Mouse (Mus musculus) embryonic facial prominence, embryonic 14.5 days (tissue): ENCODE measurements around the gene Hoxc9. TPM values are rescaled to one million over a fixed set of nuclear protein-coding genes. Genes with fewer than 3 reads are reported as not detected.

Source experiments
- ATAC-seq: fragments of 200-750 bp; cut with Nextera tagmentation; 2 replicates; pipeline ENCODE4 v1.8.0; 2017; ENCODE audit warnings: low read depth, moderate number of reproducible peaks, moderate TSS enrichment
- DNase-seq: peaks from one replicate; pipeline ENCODE4 v3.0.0-alpha.2; 2015; ENCODE audit warnings: low spot score
- H3K27ac ChIP-seq: fragments of 300-500 bp; sonication (generic); replicated peaks from 2 replicates; pipeline ENCODE4 v1.5.1; 2014; ENCODE audit warnings: low read depth, mild to moderate bottlenecking, low read length, moderate library complexity
- H3K27me3 ChIP-seq: fragments of 300-500 bp; sonication (generic); replicated peaks from 2 replicates; pipeline ENCODE4 v1.6.1; 2014; ENCODE audit warnings: low read length; ENCODE audit not compliant: control insufficient read depth, insufficient read depth
- H3K36me3 ChIP-seq: fragments of 300-500 bp; sonication (generic); 2 replicates; pipeline ENCODE4 v1.6.1; 2014; ENCODE audit warnings: low read length, mixed read lengths; ENCODE audit not compliant: control insufficient read depth, insufficient read depth
- H3K4me1 ChIP-seq: fragments of 300-500 bp; sonication (generic); 2 replicates; pipeline ENCODE4 v1.6.1; 2014; ENCODE audit warnings: antibody characterized with exemption, low read length; ENCODE audit not compliant: control insufficient read depth, insufficient read depth
- H3K4me2 ChIP-seq: fragments of 300-500 bp; sonication (generic); 2 replicates; pipeline ENCODE4 v1.6.1; 2014; ENCODE audit warnings: low read depth, mild to moderate bottlenecking, low read length, moderate library complexity, mixed read lengths
- H3K4me3 ChIP-seq: fragments of 300-500 bp; sonication (generic); 2 replicates; pipeline ENCODE4 v1.5.1; 2014; ENCODE audit warnings: low read depth, mild to moderate bottlenecking, low read length
- H3K9ac ChIP-seq: fragments of 300-500 bp; sonication (generic); 2 replicates; pipeline ENCODE4 v1.6.1; 2014; ENCODE audit warnings: low read depth, mild to moderate bottlenecking, low read length, moderate library complexity, mixed read lengths
- H3K9me3 ChIP-seq: fragments of 300-500 bp; sonication (generic); 2 replicates; pipeline ENCODE4 v1.6.1; 2016; ENCODE audit warnings: low read length; ENCODE audit not compliant: control insufficient read depth
- WGBS: fragments of 180-500 bp; shearing (Covaris S2); extraction: QIAGEN DNeasy Blood & Tissue Kit; methylation state at CpG from one replicate; pipeline ENCODE4 v1.1.7; 2014; 5-methylcytosine and 5-hydroxymethylcytosine counted together
- polyA plus RNA-seq: library from polyadenylated mRNA; unstranded; fragments of >200 nt; fragmentation: Nextera tagmentation; extraction: Ambion mirVana; gene quantifications from 2 replicates; pipeline ENCODE4 v1.2.1, GENCODE M21; 2014

Hoxc9 gene
- polyA plus RNA-seq, 1 experiment from 2014 or later: not detected

DNA sequence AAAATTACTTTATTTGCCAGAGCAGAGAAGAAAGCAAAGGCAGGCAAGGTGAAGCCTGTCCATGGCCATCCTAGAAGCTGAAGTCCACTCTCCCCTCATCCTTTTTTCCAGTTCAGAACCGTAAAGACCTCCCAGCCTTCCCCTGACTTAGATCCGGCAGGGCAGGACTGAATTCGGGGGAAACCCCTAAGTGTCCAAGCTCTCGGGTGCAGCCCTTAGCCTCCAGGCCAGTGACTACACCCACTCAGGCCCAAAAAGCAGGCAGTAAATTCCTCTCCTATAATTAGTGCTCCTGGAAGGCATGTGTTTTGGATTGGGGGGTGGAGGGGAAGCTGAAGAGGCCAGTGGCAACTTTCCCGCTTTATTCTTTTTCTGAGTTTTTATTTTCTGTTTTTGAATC, 29.6 kb downstream of the Hoxc9 start:
- Histone ChIP-seq H3K27me3 (peaks cover 100% of the 10 kb centered on the region), H3K4me1 (no peaks in the 10 kb centered on the region), H3K9ac (no peak overlapping the region), H3K9me3 (no peaks in the 10 kb centered on the region), H3K27ac (no peak overlapping the region), H3K4me3 (no peak overlapping the region), H3K36me3 (no peaks in the 10 kb centered on the region), H3K4me2 (no peak overlapping the region)
- ATAC-seq: no peak
- 3% methylated on average over 5 of the region's 5 CpGs for WGBS
- no peak for DNase-seq

DNA sequence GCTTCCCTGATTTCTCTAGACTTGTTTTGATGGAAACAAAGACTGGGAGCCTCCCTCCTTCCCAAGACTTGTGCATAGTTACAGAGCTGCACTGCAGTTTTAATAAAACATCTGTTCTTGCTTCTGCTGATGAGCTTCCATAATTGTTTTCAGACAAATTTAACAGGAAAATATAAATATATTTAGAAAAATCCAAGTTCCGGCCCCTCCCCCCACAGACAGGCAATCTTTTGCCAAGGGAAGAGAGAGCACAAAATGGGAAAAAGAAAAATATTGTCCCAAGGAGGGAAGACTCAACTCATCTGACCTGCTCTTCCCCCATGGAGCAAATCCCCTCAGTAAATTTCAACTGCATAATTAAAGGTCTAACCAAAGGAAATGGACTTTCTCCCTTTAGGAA, 30.1 kb downstream of the Hoxc9 start:
- Histone ChIP-seq H3K27ac (no peak overlapping the region), H3K27me3 (peaks cover 100% of the 10 kb centered on the region), H3K4me1 (no peaks in the 10 kb centered on the region), H3K9me3 (no peaks in the 10 kb centered on the region), H3K4me2 (no peak overlapping the region), H3K9ac (no peak overlapping the region), H3K36me3 (no peaks in the 10 kb centered on the region), H3K4me3 (no peak overlapping the region)
- 21% methylated on average over 1 of the region's 1 CpGs for WGBS
- DNase-seq: no peak
- no peak for ATAC-seq

DNA sequence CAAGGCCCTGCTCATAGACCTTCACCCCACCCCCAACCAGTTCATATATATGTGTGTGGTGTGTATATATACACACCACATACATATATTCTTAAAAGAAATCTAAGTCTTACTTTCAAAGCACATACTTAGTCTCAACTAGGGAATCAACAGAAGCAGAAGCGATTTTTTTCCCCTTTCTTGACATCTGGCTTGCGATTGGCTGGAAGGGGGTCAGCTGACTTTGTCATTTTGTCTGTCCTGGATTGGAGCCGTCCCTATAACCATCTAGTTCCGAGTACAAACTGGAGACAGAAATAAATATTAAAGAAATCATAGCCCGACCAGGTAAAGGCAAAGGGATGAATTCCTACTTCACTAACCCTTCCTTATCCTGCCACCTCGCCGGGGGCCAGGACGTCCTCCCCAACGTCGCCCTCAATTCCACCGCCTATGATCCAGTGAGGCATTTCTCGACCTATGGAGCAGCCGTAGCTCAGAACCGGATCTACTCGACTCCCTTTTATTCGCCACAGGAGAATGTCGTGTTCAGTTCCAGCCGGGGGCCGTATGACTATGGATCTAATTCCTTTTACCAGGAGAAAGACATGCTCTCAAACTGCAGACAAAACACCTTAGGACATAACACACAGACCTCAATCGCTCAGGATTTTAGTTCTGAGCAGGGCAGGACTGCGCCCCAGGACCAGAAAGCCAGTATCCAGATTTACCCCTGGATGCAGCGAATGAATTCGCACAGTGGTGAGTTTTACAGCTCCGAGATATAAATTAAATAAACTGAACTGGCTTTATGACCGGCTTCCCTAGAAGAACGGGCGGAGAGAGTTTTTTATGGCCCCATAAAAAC, 33.2 kb downstream of the Hoxc9 start:
- ATAC-seq (no peak), DNase-seq (no peak)
- 1% methylated on average over 27 of the region's 27 CpGs for WGBS
- H3K9me3 ChIP-seq: no peaks in the 10 kb centered on the region
- no peaks in the 10 kb centered on the region for H3K4me1 ChIP-seq
- H3K36me3 ChIP-seq: no peaks in the 10 kb centered on the region
- H3K9ac ChIP-seq: no peak overlapping the region
- H3K4me2 ChIP-seq: no peak overlapping the region
- no peak overlapping the region for H3K4me3 ChIP-seq
- peaks cover 100% of the 10 kb centered on the region for H3K27me3 ChIP-seq
- no peak overlapping the region for H3K27ac ChIP-seq

DNA sequence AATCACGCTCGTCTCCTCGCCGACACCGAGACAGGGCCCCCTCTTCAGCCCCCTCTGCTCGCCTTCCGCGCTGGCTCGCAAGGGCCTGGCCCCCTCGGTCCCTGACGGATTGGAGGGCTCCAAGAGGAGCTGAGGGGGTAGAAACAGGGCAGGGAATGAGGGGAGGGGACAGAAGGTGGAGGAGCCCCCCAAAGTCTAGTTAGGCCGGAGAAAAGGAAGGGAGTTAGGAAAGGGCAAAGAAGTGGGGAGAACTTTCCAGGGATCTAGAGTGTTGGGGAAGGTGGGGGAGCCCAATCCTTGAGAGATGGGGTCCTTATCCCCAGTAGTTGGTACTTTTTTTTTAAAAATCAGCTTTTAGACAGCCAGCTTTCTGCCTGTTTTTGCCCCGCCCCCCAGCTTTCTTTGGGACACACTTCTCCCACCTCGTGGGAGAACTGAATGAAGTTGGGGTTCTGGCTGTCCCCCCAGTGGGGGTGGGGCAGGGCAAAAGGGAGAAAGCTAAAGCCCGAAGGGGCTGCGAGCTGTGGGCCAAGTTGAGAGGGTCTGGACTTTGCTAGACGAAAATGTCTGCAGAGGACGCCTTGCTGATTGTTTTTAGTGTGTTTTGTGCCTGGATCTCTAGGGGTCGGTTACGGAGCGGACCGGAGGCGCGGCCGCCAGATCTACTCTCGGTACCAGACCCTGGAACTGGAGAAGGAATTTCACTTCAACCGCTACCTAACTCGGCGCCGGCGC, 34.0 kb downstream of the Hoxc9 start:
- Histone ChIP-seq H3K4me2 (no peak overlapping the region), H3K27me3 (peaks cover 100% of the 10 kb centered on the region), H3K9me3 (no peaks in the 10 kb centered on the region), H3K4me3 (no peak overlapping the region), H3K9ac (no peak overlapping the region), H3K36me3 (no peaks in the 10 kb centered on the region), H3K4me1 (no peaks in the 10 kb centered on the region), H3K27ac (no peak overlapping the region)
- ATAC-seq: no peak
- DNase-seq: no peak
- WGBS: 3% methylated on average over 31 of the region's 31 CpGs

DNA sequence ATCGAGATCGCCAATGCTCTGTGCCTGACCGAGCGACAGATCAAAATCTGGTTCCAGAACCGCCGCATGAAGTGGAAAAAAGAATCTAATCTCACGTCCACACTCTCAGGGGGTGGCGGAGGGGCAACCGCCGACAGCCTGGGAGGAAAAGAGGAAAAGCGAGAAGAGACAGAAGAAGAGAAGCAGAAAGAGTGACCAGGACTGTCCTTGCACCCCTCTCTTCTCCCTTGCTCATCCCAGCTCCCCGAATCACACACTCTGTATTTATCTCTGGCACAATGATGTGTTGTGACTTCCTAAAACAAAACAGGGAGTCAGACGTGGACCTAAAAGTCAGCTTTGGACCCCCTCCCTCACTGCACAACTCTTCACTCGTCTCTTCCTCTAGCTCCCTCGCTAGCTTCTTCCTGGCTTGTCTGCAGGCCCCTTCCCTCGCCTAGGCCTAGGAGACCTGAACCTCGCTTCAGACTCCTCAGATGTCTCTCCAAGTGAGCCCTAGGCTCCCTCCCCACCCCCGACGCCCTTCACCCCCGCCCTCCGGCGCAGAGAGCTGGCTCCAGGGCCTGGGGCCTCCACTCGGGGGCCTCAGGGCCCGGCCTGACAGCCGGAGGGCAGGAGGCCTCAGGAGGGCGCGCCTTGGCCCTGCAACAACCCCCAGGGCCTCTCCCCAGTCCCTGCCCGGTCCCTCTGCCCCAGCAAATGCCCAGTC, 34.8 kb downstream of the Hoxc9 start:
- Histone ChIP-seq H3K27ac (no peak overlapping the region), H3K4me3 (peak overlapping the region; percentile 5; the same call in 1 of the 2 replicates), H3K9ac (no peak overlapping the region), H3K9me3 (no peaks in the 10 kb centered on the region), H3K27me3 (peaks cover 100% of the 10 kb centered on the region), H3K4me2 (no peak overlapping the region), H3K4me1 (no peaks in the 10 kb centered on the region), H3K36me3 (no peaks in the 10 kb centered on the region)
- ATAC-seq: no peak
- no peak for DNase-seq
- WGBS: 5% methylated on average over 28 of the region's 28 CpGs

DNA sequence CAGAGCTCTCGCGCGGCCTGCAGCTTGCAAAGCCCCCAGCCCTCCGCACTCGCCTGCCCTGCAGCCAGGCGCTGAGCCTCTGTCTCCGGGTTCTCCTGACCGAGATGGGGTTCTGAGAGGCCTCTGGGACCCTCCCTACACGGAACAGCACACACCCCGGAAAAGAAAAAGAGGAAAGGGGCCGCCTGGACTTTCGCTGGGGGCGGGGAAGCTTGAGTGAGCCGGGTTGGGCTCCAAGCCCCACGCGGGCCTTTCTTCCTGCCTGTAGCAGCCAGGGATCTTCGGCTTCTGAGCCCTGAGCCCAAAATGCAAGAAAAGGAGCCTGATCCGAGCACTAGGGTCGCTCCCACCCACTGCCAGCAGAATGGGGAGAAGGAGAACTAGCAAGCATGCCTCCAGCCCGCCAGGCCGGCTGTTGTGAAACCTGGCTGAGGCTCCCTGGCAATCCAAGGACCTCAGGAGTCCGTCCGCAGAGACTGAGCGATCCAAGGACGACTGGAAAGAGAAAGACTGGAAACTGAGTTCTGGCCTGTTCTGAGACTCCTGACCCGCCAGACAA, 35.8 kb downstream of the Hoxc9 start:
- DNase-seq: no peak
- H3K27ac ChIP-seq: no peak overlapping the region
- 4% methylated on average over 26 of the region's 26 CpGs for WGBS
- H3K9me3 ChIP-seq: no peaks in the 10 kb centered on the region
- H3K36me3 ChIP-seq: no peaks in the 10 kb centered on the region
- ATAC-seq: no peak
- H3K27me3 ChIP-seq: peaks cover 100% of the 10 kb centered on the region
- H3K4me1 ChIP-seq: no peaks in the 10 kb centered on the region
- H3K4me3 ChIP-seq: no peak overlapping the region
- 0 out of 2 replicates have a peak overlapping the region, but pooled peaks have one; percentile 0 for H3K9ac ChIP-seq
- peak overlapping the region; percentile 15; the same call in 1 of the 2 replicates for H3K4me2 ChIP-seq

DNA sequence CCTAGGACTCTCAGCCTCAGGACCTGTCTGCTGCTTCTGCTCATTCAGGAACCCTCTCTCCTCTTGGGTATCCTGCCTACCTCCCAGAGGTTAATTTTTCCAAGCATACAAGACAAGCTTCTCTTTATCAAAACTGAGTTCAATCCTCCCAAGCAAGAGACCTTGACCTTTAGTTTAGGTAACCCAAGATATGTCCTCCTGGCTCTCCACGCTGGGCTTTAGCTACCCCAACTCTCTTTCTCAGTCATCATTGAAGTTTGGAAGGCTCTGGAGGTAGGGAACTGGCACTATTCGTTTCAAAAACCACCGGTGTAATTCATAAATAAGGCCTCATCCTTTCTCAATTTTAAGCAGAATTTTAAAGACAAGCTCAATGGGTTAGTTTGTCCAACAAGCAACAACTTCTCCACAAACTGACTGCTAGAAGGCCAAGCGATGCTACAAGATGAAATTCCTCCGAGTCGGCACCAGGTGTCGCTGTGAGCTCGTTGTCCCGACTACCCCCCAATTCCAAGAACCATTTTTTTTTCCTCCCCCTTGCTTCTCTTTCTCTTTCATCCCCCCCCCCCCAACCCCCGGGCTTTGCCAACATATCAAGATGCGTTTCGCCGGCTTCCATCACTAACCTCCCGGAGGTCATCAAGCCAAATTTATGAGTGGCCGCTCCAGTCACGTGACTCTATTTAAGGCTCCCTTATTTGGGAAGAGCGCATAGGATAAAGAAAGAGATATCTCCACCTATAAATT, 37.2 kb downstream of the Hoxc9 start:
- Histone ChIP-seq H3K4me1 (no peaks in the 10 kb centered on the region), H3K27ac (no peak overlapping the region), H3K4me2 (peak overlapping the region; percentile 46), H3K9ac (no peak overlapping the region), H3K9me3 (no peaks in the 10 kb centered on the region), H3K27me3 (peaks cover 100% of the 10 kb centered on the region), H3K4me3 (peak overlapping the region; percentile 26), H3K36me3 (no peaks in the 10 kb centered on the region)
- ATAC-seq: no peak
- DNase-seq: peak; percentile 38
- 3% methylated on average over 17 of the region's 17 CpGs for WGBS
